Mouse (Mus musculus) gastrocnemius, postnatal 25 days (tissue): Measurements from ENCODE around the gene Olfr1416. TPM values are rescaled to one million over a fixed set of nuclear protein-coding genes. Genes with fewer than 3 reads are reported as not detected.

Experiments
- DNase-seq: peaks from one replicate; pipeline ENCODE4 v3.0.0; 2022
- microRNA-seq, 2 experiments: library from miRNA; unstranded; fragments of <30 nt; microRNA quantifications; one replicate each; pipeline ENCODE4 v1.2.0; 2021; ENCODE audit warnings: borderline replicate concordance in 2 of 2
- total RNA-seq, 2 experiments: library from RNA; stranded (reverse); gene quantifications; 1 replicate in 1 of 2; 2 replicates in 1 of 2; pipeline ENCODE4 v1.2.3; 2021

The Olfr1416 gene
- total RNA-seq, 2 experiments from 2014 or later = not detected

GRCm38 (mm10) chr1:92432098-92432497, 52.8 kb downstream of the Olfr1416 start:
- DNase-seq = no peak

DNA sequence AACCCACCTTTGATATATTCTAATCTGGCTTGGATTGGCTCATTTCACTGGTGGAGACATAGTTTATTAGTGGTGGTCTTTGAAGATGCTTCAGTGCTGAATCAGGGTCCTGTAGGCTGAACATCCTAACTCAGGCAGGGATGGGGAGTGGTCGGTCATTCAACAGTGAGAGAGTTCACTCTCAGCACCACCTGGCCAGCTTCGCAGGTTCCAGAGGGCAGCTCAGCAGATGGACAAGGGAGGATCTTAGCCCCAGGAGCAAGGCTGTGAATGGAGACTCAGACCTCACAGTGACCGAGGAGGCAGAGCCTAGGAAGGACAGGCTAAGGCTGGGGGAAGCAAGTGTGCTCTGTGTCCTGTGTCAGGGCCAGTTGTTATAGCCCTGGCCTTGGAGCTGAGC, 53.5 kb downstream of the Olfr1416 start:
- no peak for DNase-seq

DNA sequence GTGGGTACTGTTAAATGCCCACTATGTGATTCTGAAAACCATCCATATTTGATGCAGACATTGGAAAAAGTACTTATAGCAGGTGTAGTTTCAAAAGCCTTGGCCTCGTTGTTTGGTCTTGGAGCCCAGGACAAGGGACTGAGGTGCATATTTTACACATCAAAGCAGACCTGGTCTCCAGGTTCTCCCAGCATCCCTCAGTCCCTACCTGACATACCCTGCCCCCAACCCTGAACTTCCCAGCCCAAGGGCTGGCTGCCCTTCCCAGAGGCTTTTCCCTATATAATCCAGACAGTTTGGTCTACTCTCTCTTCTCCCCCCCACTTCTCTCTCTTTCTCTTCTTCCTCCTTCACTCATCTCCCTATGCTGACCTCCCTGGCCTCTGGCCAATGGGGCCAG, 53.9 kb downstream of the Olfr1416 start:
- no peak for DNase-seq

Small RNA genes within 50 kb of the gene (microRNA-seq; reads per million reads assigned to microRNA genes)
- gene Mir6900 = 2.4 to 4.4 reads per million in 2 experiments

Other genes with a start within 250 kb of the Olfr1416 start
- 100 to 1,000 TPM; 458 to 459 TPM for gene Ndufa10, start 11.3 kb downstream of the Olfr1416 start, total RNA-seq
- not detected for gene Olfr1415, start 11.0 kb upstream of the Olfr1416 start, total RNA-seq
- not detected for gene Olfr1414, start 33.5 kb upstream of the Olfr1416 start, total RNA-seq
- gene Olfr1413, start 86.2 kb upstream of the Olfr1416 start, total RNA-seq = not detected
- not detected for gene Olfr1412, start 100.7 kb upstream of the Olfr1416 start, total RNA-seq
- gene Olfr1411, start 109.3 kb upstream of the Olfr1416 start, total RNA-seq = not detected
- not detected for gene Olfr1410, start 120.7 kb upstream of the Olfr1416 start, total RNA-seq
- gene Olfr12, start 132.7 kb upstream of the Olfr1416 start, total RNA-seq = not detected
- gene Cops9, start 156.9 kb upstream of the Olfr1416 start, total RNA-seq = 100 to 1,000 TPM; 187 to 194 TPM
- not detected for gene Otos, start 163.7 kb upstream of the Olfr1416 start, total RNA-seq